Mouse (Mus musculus) liver, adult 2 months (tissue): ENCODE measurements around the gene Zc3h12a.

Source experiments
- CTCF ChIP-seq: fragments of 200-500 bp; IDR thresholded peaks from 2 replicates; pipeline ENCODE4 v1.5.1; 2011; ENCODE audit warnings: low read depth, low read length, control low read depth
- POLR2A ChIP-seq: fragments of 200-500 bp; IDR thresholded peaks from 2 replicates; pipeline ENCODE4 v1.6.1; 2011; ENCODE audit warnings: low read length, control low read depth; ENCODE audit not compliant: insufficient read depth; ENCODE audit errors: extremely low read depth

DNA sequence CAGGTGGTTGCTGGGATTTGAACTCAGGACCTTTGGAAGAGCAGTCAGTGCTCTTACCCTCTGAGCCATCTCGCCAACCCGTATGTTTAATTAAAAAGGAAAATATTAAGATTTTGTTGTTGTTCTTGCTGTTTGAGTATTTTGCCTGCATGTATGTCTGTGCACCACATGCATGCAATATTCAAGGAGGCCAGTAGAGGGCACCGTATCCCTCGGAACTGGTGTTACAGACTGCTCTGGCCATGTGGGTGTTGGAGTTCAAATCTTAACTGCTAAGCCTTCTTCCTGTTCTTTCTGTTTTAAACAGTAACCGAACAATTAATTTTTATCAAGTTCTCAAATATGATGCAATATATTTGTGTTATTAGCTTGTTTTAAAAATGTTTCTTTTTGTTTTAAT is 4.8 kb upstream of the Zc3h12a start:
- TF ChIP-seq CTCF: peak; percentile 64
- no peak for TF ChIP-seq POLR2A
